In genomic region chr3:107738620-107739019, GRCm38 (mm10) we compare ENCODE assay signal across 25 mouse cellular contexts. TPM values are rescaled to one million over a fixed set of nuclear protein-coding genes. Genes with fewer than 3 reads are reported as not detected.
DNase-seq lines count a peak whose midpoint lies in the region; ATAC-seq and TF ChIP-seq lines count a peak whose summit lies in the region.
"Had no signal": no experiment of that assay in that cellular context is flagged by ENCODE, and none has a peak within 500 bp of the region (broad histone marks: within the 10 kb centered on the region; RNA-seq: fewer than 3 reads in every experiment).

No protein-coding gene starts in this region.

- H3K9ac ChIP-seq in midbrain, embryonic 16.5 days (ENCODE audit: low read depth, low read length), result no peak overlapping the region
- H3K9ac ChIP-seq: embryonic facial prominence, embryonic 15.5 days; forebrain, embryonic 12.5 days; heart, embryonic 12.5 days; hindbrain, embryonic 13.5 days; intestine, embryonic 15.5 days; neural tube, embryonic 12.5 days had no signal

- H3K4me2 ChIP-seq in midbrain, embryonic 16.5 days (ENCODE audit: low read length), result no peak overlapping the region
- H3K4me2 ChIP-seq in myocyte (ENCODE audit: low read depth), result no peak overlapping the region
- H3K4me2 ChIP-seq: embryonic facial prominence, embryonic 15.5 days; forebrain, embryonic 12.5 days; heart, embryonic 12.5 days; hindbrain, embryonic 13.5 days; intestine, embryonic 15.5 days; neural tube, embryonic 12.5 days had no signal

- peak overlapping the region; percentile 46; the same call in 1 of the 2 replicates for H3K27ac ChIP-seq in midbrain, embryonic 10.5 days (replicated peaks)
- H3K27ac ChIP-seq in midbrain, embryonic 16.5 days (ENCODE audit: low read length), result no peak overlapping the region
- H3K27ac ChIP-seq: forebrain, embryonic 12.5 days; intestine, embryonic 15.5 days; neural tube, embryonic 12.5 days had no signal

- no peak overlapping the region for H3K4me3 ChIP-seq in midbrain, embryonic 10.5 days
- H3K4me3 ChIP-seq in midbrain, embryonic 16.5 days (ENCODE audit: low read depth, low read length), result no peak overlapping the region
- H3K4me3 ChIP-seq in myocyte, result no peak overlapping the region
- H3K4me3 ChIP-seq: embryonic facial prominence, embryonic 15.5 days; forebrain, embryonic 12.5 days; heart, embryonic 12.5 days; hindbrain, embryonic 13.5 days; intestine, embryonic 15.5 days; limb, embryonic 10.5 days; neural tube, embryonic 12.5 days had no signal

- H3K27me3 ChIP-seq in midbrain, embryonic 10.5 days (ENCODE audit: low read depth, poor library complexity, severe bottlenecking), result no peaks in the 10 kb centered on the region
- H3K27me3 ChIP-seq in midbrain, embryonic 16.5 days (ENCODE audit: control insufficient read depth, insufficient read depth, low read depth, low read length), result no peaks in the 10 kb centered on the region
- no peaks in the 10 kb centered on the region for H3K27me3 ChIP-seq in myocyte (ENCODE audit: control insufficient read depth, insufficient read depth, insufficient read length)
- H3K27me3 ChIP-seq: embryonic facial prominence, embryonic 15.5 days; forebrain, embryonic 12.5 days; heart, embryonic 12.5 days; hindbrain, embryonic 13.5 days; intestine, embryonic 15.5 days; neural tube, embryonic 12.5 days had no signal

- no peaks in the 10 kb centered on the region for H3K79me2 ChIP-seq in myocyte (ENCODE audit: control insufficient read depth, insufficient read depth)

- peak; percentile 46 for DNase-seq in heart, adult 11 months
- DNase-seq in heart, adult 9 months (ENCODE audit: low spot score in 2 of 2), result no peak
- DNase-seq in midbrain, embryonic 10.5 days (ENCODE audit: low spot score), result no peak
- DNase-seq in NIH3T3 (ENCODE audit: low read depth), result peak; percentile 51
- no peak for DNase-seq in kidney, postnatal 14 days
- DNase-seq: adrenal gland, adult 8-10 months; cerebellum, adult 11 months; cerebellum, postnatal 10 days; embryo, embryonic 11 days; heart, postnatal 14 days; layer of hippocampus, postnatal 36 days; lung, adult 18-20 months; lung, postnatal 14 days; spleen, adult 18-20 months; thymus, adult 18-20 months; thymus, postnatal 4 days had no signal

- H3ac ChIP-seq in myocyte (ENCODE audit: control insufficient read depth, insufficient read length), result no peak overlapping the region

- no peaks in the 10 kb centered on the region for H3K9me3 ChIP-seq in midbrain, embryonic 10.5 days (replicated peaks)
- no peaks in the 10 kb centered on the region for H3K9me3 ChIP-seq in midbrain, embryonic 16.5 days (replicated peaks; ENCODE audit: control insufficient read depth, low read length, poor library complexity, severe bottlenecking)
- H3K9me3 ChIP-seq: embryonic facial prominence, embryonic 15.5 days; forebrain, embryonic 12.5 days; heart, embryonic 12.5 days; hindbrain, embryonic 13.5 days; intestine, embryonic 15.5 days; limb, embryonic 10.5 days; neural tube, embryonic 12.5 days had no signal

- peaks cover 18% of the 10 kb centered on the region for H3K36me3 ChIP-seq in midbrain, embryonic 10.5 days
- H3K36me3 ChIP-seq in midbrain, embryonic 16.5 days (ENCODE audit: control insufficient read depth, insufficient read depth, low read length), result no peaks in the 10 kb centered on the region
- peaks cover 8% of the 10 kb centered on the region for H3K36me3 ChIP-seq in myocyte (ENCODE audit: control insufficient read depth, insufficient read depth)
- H3K36me3 ChIP-seq: hindbrain, embryonic 13.5 days; intestine, embryonic 15.5 days; neural tube, embryonic 12.5 days had no signal

- WGBS in midbrain, embryonic 10.5 days, result 81% methylated on average over 1 of the region's 1 CpGs
- 69% methylated on average over 1 of the region's 1 CpGs for WGBS in midbrain, embryonic 16.5 days

- no peak for TF ChIP-seq POLR2A in myocyte (IDR thresholded peaks at IDR 0.05; ENCODE audit: insufficient read length, low read depth)

- no peak for ATAC-seq in midbrain, embryonic 16.5 days
- ATAC-seq: intestine, embryonic 15.5 days had no signal

- H3K4me1 ChIP-seq in midbrain, embryonic 10.5 days, result peaks cover 43% of the 10 kb centered on the region
- peaks cover 19% of the 10 kb centered on the region for H3K4me1 ChIP-seq in midbrain, embryonic 16.5 days (ENCODE audit: control insufficient read depth, insufficient read depth, low read length)

TF ChIP-seq in myocyte, 11 proteins besides CTCF, POLR2A, EP300 and RAD21:
- peak; percentile 56 for TF ChIP-seq POLR2AphosphoS2 (IDR thresholded peaks at IDR 0.05; ENCODE audit: insufficient read length, low read depth)
- TF ChIP-seq TCF12 (IDR thresholded peaks at IDR 0.05; ENCODE audit: insufficient read depth, poor library complexity, severe bottlenecking), result no peak

RNA-seq across cellular contexts. Expression of gene Csf1, which starts 21.6 kb away (rescaled TPM):
- polyA plus RNA-seq in midbrain, embryonic 10.5 days (2016; fragmentation: Nextera tagmentation; extraction: Ambion mirVana), result 6.5 and 7.7 TPM in 2 replicates
- 6.0 and 6.3 TPM in 2 replicates for polyA plus RNA-seq in midbrain, embryonic 16.5 days (2015; fragmentation: Nextera tagmentation; extraction: Ambion mirVana)
- 68.1 TPM for polyA plus RNA-seq in myocyte (2012; fragmentation: generic; extraction: Trizol)

RNA-seq across cellular contexts. Expression of gene Ahcyl1, which starts 42.3 kb away (rescaled TPM):
- 92.4 and 99.8 TPM in 2 replicates for polyA plus RNA-seq in midbrain, embryonic 10.5 days (2016; fragmentation: Nextera tagmentation; extraction: Ambion mirVana)
- polyA plus RNA-seq in midbrain, embryonic 16.5 days (2015; fragmentation: Nextera tagmentation; extraction: Ambion mirVana), result 112 and 114 TPM in 2 replicates
- polyA plus RNA-seq in myocyte (2012; fragmentation: generic; extraction: Trizol), result 51.0 TPM

Comparison
In these comparisons a context has a peak if more than half of its experiments do, and no peak if none do; other contexts are left out.
1. DNase-seq: peak in heart, adult 11 months (single experiment) and NIH3T3 (single experiment); none in heart, adult 9 months (0 of 2), midbrain, embryonic 10.5 days (single experiment) and kidney, postnatal 14 days (single experiment).